Mouse (Mus musculus) kidney, postnatal 10 days (tissue): ENCODE results near the gene Rpl27.
"Not testable (repeated sequence)": the region's sequence is repeated elsewhere in the genome, so short reads cannot be mapped to it uniquely, and the experiment has no call there.

ENCODE experiments used
- DNase-seq: peaks from one replicate; pipeline ENCODE4 v3.0.0; 2021; ENCODE audit warnings: mixed read lengths

Rpl27 gene

DNA sequence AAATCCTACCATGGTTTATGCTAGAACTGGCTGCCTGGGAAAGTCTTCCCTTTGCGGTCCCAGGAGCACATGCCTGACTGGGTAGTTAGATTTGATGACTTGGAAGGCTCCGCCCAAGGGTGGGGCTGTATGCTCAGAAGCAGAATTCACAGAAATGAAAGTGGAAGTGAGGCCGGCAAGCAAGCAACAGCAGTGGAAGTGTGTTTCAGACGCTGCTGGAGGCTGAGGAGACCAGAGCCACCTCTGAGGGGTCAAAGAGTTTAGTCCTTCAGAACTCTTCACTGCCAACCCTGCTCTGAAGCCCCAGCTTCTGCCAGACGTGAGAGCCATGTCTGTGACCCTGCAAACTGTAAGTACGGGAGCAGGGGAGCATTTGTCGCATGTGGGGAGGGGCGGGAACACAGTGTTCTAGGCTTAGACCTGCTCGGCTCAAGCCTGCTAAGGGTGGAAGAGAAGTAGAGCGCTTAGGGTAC lies 6.2 kb downstream of the Rpl27 start, which contains the start of gene Ifi35:
Gene Ifi35 (plus strand): TSS at position 134 of the 473 bp plus-strand sequence.
- DNase-seq, result peak; percentile 85

DNA sequence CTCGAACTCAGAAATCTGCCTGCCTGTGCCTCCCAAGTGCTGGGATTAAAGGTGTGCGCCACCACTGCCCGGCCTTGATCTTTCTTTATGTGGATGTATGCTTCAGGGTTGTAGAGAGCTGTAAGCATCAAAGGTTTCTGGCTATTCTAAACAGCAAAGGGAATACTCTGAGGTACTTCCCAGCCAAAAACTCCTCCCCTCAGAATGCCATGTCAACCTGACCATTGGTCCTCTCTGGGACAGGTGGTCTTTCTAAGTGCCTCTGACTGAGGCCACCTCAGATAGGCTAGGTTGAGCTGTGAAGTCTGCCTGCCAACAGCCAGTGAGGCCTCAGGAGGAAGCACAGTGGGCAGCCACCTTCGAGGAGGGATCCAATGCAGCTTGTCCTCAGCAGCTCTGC lies 6.8 kb downstream of the Rpl27 start:
- no peak for DNase-seq

DNA sequence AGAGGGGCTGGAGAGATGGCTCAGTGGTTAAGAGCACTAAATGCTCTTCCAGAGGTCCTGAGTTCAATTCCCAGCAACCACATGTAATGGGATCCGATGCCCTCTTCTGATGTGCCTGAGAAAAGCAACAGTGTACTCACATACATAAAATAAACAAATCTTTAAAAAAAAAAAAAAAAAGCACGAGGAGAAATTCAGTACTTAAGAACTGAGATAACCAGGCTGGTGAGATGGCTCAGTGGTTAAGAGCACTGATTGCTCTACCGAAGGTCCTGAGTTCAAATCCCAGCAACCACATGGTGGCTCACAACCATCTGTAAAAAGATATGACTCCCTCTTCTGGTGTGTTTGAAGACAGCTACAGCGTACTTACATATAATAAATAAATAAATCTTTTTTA lies 7.5 kb downstream of the Rpl27 start:
- DNase-seq, result not testable (repeated sequence)

DNA sequence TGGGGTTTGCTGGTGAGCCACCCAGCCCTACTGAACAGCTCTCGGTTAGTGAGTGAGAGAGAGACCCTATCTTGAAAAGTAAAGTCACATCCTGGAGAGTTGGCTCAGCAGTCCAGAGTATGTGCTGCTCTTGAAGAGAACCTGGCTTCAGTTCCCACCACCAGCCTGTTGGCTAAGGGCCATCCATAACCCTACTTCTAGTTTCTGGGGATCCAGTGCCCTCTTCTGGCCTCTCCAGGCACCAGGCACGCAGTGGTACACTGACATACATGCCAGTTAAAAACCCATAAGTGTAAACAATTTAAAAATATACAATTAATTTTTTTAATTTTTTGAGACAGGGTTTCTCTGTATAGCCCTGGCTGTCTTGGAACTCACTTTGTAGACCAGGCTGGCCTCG lies 8.3 kb downstream of the Rpl27 start:
- DNase-seq, result peak; percentile 35

DNA sequence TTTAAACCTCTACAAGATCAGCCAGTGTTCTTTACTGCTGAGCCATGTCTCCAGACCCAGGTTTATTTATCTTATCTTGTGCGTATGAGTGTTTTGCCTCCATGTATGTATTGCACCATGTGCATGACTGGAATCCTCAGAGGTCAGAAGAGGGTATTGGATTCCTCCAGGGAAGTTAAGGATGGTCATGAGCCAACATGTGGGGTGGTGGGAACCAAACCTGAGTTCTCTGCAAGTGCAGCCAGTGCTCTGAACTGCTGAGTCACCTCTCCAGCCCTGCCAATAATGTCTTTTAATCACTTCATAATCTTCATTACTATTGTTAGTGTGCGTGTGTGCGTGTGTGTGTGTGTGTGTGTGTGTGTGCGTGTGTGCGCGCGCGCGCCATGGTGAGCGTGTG lies 9.4 kb downstream of the Rpl27 start:
- no peak for DNase-seq

DNA sequence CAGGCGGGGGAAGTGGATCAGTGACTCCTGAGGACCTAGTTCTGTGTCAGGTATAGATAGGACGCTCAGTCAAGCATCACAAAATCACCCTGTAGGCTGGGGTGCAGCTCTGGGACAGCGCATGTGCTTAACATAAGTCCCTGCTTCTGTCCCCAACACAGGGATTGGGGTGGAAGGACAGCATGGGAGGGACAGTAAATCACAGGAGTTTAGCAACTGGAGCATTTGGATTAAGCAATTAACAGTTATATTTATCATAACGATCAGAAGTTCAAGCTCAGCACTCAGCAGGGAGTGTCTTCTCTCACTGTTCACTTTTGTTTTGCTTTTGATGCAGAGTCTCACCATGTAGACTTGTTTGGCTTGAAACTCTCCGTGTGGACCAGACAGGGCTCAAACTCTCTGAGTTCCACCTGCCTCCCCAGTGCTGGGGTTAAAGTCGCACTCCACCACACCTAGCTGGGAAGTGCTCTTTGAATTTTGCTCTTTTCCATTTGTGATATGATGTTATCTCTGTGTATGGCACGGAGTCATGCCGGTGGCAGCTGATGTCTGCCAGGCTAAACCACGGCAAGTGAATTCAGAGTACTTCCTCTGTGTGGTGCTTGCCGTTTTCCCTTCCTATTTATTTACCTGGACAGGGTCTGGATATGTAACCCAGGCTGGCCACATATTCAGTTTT lies 10.1 kb downstream of the Rpl27 start:
- no peak for DNase-seq

DNA sequence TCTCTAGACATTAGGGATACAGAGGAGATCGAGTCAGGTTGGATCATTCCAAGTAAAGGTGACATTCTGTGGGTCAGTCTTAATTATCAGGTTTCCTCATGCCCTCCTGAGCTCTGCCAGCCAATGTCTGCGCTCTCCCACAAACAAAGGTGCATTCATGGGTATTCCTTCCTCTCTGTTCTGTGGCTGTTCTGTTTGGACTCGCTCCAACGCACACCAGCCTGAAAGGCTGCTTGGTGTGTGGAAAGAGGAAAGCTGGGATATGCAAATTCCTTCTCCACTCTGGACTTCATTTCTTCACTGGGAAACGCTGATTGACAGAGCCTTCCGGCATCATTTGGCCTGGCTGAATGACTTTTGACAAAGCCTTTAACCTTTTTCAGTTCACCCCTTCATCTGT lies 12.6 kb downstream of the Rpl27 start:
- peak; percentile 33 for DNase-seq

DNA sequence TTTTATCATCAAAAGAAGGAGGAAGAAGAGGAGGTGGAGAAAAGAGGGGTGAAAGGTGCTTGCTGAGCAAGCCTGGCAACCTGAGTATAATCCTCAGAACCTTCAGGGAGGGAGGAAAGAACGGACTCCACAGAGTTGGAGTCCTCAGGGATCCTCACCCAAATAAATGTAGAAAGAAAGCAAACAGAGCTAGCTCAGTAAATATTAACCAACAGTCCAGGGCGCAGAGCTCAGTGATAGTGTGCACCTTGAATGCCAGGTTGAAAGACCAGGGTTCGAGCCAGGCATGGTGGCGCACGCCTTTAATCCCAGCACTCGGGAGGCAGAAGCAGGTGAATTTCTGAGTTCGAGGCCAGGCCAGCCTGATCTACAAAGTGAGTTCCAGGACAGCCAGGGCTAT lies 13.5 kb downstream of the Rpl27 start:
- DNase-seq, result no peak

DNA sequence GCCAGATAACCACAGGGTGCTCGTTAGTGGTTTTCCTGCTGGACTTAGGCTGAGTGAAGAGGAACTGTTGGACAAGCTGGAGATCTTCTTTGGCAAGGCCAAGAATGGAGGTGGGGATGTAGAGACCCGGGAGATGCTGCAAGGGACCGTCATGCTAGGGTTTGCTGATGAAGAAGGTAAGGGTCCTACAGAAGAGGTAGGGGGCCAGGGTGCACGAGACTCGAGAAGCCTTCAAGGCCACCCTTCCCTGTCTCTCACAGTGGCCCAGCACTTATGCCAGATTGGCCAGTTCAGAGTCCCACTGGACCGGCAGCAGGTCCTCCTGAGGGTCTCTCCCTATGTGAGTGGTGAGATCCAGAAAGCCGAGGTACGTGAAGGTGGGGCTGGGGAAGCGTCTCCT lies 15.5 kb downstream of the Rpl27 start:
- no peak for DNase-seq

DNA sequence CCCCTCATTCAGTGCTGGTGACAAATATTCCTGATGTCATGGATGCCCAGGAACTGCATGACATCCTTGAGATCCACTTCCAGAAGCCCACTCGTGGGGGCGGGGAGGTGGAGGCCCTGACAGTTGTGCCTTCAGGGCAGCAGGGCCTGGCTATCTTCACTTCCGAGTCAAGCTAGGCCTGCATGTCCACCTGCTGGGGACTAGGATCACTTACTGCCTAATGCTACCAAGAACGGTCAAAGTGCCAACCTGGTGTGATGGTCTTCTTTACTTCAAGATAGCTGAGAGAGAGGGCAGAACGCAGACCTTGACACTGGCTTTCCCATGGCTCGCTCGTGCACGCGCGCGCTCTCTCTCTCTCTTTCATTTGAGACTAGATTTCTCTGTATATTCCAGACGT lies 16.1 kb downstream of the Rpl27 start:
- no peak for DNase-seq

DNA sequence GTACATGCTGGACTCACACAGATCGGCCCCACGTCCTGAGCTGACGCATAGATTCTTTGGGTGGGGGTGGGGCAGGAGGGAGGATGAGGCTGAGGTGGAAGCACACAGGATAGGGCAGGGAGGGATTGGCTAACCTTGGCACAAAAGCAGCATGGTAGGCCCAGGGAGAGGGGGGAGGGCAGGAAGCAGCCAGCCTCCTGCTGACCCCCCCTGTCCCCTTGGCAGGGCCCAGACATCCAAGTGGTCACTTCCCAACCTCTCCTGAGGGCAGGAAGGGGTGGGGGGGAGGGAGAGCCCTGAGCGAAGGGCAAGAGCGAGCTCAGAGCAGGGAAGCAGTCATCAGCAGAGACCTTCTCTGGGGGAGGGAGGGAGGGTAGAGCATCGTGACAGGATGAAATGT lies 17.6 kb downstream of the Rpl27 start:
- peak; percentile 68 for DNase-seq

DNA sequence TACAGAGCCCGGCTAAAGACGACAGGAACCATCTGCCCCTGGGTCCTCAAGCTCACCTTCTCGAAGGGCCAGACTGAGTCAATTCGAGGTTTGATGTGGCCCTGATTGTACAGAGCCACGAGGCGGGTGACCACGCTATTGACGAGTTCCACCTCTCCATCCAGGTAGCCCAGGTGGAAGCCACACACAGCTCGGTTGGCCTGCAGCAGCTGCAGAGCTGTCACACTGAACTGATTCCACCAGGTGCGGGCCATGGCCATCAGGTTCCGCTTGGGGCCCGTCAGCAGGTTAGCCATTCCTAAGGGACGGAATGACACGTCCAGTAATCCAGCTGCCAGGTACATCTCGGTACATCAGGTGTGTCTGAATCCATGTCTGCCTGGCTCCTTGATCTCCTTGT lies 18.2 kb downstream of the Rpl27 start:
- no peak for DNase-seq

DNA sequence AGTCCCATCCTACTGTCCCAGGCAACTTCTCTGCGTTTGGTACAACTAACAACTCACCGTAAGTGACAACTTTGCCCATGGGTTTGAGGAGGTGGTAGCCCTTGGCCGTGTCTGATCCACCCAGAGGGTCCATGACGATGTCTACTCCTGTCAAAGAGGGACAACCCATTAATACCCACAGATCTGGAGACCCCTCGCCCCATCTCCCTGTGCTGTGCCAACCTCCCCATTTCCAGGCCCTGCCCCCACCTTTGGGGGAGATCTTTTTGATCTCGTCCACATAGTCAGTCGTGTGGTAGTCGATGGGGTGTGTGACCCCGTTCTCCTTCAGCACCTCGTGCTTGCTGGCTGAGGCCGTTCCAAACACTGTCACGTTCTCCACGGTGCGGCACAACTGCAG lies 20.0 kb downstream of the Rpl27 start:
- no peak for DNase-seq

DNA sequence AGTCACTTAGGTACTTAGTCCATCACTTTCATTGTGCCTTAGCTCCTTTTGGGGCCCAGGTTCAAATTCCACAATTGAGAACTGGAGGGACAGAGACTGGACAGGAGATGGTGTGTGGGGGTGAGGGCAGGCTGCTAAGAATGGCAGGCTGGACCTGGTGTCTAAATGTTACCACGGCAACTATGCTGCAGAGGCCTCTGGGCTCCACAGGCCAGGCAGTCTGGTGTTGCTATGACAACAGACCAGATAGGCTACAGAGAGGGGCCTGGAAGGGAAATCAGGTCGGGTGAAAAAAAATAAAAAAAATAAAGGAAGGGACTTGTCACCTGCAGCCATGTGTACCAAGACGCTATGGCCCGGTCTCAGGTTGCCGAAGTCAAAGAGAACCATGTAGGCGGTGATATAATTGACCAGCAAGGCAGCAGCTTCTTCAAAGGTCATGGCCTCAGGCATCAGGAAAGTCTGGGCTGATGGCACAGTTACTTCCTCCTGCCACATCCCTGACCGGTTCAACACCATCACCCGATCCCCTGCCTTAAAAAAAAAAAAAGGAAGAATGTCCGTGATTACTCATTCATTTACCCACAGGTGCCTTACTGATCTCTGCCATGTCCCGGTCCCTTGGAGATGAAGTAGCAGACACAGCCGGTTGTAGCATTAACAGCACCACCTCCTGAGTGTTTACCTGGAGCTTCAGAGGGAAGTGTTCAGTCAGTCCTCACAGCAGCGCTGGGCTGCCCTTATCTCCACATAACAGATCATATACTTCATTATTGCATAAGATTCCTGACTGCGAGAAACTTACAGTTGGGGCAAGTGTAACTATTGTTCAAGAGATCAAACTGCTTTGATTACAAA lies 20.7 kb downstream of the Rpl27 start:
- no peak for DNase-seq

DNA sequence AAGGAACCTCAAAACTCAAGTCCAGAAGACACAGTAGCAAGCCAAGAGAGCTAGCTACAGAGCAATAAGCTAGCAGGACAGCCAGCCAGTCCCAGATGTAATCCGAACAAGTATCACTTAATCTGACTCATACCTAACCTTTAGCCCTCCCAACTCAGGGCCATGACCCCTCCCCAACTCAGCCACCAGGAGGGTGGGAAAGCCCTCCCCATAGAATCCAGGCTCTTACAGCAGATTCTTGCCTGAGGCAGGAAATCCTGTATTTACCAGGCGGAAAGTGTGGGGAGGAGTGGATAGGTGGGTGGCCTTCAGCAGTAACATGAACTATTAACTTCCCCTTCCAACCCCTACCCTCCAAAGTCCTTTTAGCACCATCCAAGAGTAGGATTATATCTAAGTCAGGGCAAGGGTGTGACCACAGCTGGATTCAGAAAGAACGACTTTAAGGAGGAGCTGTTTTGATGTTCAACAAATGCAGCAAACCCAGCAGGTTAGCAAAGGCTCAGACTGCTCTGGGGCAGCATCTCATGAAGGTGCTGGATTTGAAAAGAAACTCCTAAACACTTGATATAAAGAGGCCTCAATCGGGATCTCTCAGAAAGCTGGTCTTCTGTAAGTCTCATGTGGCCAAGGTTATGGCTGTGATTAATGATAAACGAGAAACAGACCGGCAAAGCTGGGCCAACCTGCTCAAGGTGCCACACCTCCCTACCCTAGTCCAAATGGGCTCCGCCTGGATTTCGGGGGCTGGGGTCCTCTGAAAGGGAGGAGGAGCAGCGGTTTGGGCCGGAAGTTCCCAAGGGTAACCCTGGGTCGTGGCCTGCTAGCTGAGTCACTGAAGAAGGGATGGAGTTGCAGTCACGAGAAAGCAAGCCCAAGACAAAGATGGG lies 22.4 kb downstream of the Rpl27 start, which contains the start of gene Rnd2:
Gene Rnd2 (plus strand): TSS at position 789 of the 890 bp plus-strand sequence.
- DNase-seq, result peak; percentile 47

DNA sequence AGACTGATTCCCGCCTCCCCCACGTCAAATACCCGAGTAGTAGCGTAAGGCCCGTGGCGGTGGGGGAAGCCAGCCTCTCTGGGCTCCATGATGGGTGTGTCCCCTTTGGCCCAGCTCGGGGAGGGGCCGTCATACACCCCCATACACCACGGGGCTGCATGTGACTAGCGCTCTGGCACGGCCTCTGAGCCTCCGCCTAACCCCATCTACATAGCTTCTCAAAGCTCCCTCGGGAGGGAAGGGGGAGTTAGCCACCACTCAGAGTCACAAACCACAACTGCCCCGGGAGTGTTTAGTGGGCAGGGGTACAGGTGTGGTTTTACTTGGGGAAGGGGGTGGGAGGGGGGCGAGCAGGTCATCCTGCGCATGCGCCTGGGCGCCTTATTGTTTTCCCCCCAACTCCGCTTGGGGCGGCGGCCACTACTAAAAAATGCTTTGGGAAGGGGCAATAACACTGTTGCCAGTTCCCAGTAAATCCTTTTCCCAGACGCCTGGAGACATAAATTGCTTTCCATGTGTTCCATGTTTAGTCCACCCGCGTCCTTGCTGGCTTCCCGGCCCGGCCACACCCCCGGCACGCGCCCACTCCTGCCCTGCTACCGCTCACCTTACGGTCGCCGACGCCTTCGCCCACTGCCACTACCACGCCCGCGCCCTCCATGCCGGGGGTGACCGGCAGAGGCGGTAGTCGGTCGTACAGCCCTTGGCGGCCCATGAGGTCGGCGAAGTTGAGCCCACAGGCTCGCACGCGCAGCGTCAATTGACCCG lies 23.2 kb downstream of the Rpl27 start:
- peak; percentile 76 for DNase-seq

DNA sequence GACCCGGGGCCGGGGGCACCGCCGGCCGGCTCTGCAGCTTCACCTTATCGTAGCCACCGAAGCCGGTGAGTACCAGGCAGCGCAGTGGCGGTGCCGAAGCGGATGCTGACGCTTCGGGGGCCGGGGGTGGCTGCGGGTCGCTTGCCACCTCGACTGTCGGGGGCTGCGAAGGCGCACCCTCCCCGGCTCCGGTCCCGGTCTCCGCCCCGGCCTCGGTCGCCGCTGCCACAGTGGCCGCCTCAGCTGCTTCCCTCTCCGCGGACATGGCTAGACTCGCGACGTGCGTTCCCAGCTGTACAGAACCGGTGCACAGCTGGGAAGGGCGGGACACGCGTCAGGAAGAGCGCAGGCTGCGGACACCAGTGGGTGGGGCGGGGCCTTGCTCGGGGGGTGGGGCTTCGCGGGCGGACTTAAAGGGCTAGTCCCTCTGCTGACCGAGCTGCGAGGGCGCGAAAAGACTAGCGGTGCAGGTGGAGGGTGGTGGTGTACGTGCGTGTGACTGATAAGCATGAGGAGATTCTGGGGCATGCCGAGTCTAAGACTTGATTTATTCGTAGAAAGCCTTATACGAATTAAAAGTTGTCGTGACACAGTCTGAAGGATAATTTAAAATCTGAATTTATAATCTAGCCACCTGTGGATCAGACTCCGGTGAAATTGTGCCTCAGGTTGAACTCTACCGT lies 23.9 kb downstream of the Rpl27 start, which contains the start of gene Vat1:
Gene Vat1 (minus strand): TSS at position 362 of the 683 bp plus-strand sequence.
- peak; percentile 89 for DNase-seq

DNA sequence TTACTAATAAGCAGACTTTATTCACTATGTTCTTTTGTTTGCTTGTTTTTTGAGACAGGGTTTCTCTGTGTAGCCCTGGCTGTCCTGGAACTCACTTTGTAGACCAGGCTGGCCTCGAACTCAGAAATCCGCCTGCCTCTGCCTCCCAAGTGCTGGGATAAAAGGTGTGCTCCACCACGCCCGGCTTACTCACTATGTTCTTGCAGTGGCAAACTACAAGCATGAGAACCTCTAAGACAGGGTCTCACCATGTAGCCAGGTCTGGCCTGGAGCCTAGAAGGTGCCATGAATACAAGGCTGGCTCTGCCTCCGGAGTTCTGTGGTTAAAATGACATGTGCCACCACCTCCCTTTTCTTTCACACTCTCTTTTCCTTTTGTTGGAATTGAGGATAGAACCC lies 24.5 kb downstream of the Rpl27 start:
- not testable (repeated sequence) for DNase-seq

DNA sequence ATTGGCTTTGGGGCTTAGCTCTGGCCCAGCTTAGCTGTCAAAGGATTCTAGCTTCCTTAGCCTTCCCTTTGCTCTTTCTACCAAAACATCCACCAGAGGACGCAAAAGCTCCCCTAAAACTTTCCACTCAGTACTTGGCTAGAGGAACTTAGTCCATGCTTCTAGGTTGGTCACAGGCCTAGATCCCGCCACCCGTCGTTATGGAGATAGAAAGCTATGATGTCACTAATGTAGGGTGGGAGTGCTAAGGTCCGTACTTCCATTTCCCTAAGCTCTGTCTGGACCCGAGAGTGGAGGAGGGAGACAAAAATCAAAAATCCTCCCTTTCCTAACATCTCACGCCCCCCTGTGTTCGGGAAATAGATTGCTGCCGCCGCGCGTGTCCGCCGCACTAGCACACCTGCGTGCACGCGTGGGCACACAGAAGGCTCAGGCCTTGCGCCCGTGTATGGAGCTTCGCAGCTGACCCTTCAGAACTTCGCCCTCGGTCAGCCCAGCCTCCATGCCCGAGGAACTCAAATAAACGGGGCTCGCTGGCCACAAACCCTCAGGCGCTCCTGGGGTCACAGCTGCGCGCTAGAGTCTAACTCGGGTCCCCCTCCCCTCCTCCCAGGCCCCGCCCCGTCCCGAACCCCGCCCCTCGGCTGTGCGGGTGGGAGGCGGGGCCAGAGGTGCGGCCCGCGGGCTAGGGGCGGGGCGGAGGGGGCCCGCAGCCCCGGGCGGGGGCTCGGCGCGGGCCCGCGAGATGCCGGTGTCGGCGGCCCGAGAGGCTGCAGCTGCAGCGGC lies 25.6 kb downstream of the Rpl27 start:
- peak; percentile 85 for DNase-seq

DNA sequence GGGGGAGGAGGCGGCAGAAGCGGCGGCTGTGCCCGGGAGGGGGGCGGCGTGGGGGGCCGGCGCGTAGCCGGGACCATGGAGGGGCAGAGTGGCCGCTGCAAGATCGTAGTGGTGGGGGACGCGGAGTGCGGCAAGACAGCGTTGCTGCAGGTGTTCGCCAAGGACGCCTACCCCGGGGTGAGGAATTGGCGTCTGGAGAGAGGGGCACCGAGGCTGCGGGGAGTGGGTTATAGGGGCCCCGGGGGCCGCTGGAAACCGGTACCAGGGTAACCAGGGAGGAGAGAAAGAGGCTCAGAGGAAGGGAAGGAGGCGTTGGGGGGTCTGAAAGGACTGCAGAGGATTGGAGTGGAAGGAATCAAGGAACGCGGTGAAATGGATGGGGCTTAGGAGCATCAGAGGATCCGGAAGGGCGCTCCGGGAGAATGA lies 26.2 kb downstream of the Rpl27 start:
- no peak for DNase-seq

DNA sequence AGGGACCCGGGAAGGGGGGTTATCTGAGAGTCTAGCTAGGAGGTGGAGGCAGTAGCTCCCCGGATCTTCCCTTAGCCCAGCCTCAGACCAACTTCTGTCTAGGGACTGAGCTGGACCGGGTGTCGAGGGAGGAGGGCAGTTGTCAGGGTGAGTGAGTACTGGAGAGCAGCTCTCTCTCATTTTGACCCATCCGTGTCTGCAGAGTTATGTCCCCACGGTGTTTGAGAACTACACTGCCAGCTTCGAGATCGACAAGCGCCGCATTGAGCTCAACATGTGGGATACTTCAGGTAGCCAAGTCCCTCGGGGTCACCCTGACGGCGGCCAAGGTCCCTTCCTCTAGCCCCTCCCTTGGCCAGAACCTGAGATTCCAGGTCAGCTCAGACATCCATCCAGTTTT lies 26.6 kb downstream of the Rpl27 start:
- DNase-seq, result peak; percentile 24
